Mouse (Mus musculus) MN1 (cell line): Measurements from ENCODE around the gene Sh3pxd2b.

Experiments
- DNase-seq: peaks from one replicate; pipeline ENCODE4 v3.0.0-alpha.2; 2016; ENCODE audit warnings: low spot score

Gene Sh3pxd2b

GRCm38 (mm10) chr11:32347607-32348432 is at the start of gene Sh3pxd2b:
Sh3pxd2b (plus strand) TSS chr11:32347820.
- peak; percentile 78 for DNase-seq

DNA sequence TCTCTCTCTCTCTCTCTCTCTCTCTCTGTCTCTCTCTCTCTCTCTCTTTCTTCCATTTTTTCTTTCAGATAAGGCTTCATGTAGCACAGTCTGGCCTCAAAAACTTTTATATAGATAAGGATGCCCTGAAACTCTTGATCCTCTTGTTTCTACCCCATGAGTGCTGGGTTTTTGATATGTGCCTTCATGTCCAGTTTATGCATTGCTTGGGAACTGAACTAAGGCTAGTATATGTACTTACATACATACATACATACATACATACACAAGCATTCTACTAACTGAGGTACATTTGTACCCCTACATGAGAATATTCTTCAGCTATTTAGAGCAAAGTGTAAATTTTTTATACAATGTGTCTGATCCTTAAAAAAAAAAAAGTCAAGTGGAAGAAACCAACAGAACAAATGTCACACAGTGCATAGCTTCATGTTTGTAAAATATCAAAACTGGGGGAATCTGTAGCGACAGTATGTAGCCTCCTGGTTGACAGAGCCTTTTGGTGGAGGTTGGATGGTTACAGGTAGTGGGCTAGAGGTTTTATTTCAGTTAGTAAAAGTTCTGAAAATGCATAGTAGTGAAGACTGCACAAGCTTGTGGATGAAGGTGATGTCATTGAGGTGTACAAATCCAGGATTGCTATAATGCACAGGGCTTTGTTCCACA is 49.6 kb upstream of the Sh3pxd2b start:
- DNase-seq, result no peak

GRCm38 (mm10) chr11:32298532-32298918 is 49.1 kb upstream of the Sh3pxd2b start:
- no peak for DNase-seq

GRCm38 (mm10) chr11:32299865-32300264 is 47.8 kb upstream of the Sh3pxd2b start, which contains the start of gene Hbq1a:
Hbq1a (plus strand) TSS chr11:32300069.
- DNase-seq, result peak; percentile 40

- peak; percentile 38 for DNase-seq
Observed at GRCm38 (mm10) chr11:32300279-32301267, 47.0 kb upstream of the Sh3pxd2b start.

DNA sequence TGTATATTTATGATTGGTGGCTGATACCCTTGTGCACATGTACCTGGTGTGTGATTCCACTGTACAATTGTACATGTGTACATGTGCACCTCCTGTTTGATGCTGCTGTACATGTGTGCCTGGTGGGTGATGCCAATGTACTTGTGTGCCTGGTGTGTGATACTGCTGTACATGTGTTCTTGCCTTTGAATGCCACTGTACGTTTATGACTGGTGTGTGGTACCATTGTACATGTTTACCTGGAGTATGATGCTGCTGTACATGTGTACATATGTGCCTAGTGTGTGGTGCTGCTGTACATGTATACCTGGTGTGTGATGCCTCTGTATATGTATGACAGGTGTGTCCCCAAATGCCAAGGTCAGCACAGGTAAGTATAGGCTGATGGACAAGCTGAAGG is 46.1 kb upstream of the Sh3pxd2b start:
- DNase-seq, result no peak

GRCm38 (mm10) chr11:32302824-32303419 is 44.7 kb upstream of the Sh3pxd2b start:
- peak; percentile 33 for DNase-seq

- no peak for DNase-seq
Observed at GRCm38 (mm10) chr11:32303455-32303854, 44.2 kb upstream of the Sh3pxd2b start.

- no peak for DNase-seq
Observed at GRCm38 (mm10) chr11:32307006-32307405, 40.6 kb upstream of the Sh3pxd2b start.

DNA sequence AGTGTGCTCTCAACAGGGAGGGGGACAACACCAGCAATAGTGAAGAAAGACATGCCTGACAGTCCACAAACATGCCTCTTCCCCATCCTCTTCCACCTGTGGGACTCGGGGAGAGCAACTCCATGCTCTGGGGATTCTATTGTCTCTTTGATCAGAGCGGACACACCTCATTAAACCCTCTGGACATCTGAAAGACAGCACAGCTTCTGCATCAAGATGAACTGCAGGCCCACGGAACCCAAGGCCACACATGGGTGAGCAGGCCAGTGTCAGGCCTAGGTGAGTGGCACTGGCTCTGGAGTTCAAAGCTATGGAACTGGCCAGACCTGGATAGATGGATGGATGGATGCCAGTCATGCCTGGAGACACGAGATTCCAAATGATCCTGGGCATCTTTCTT is 38.2 kb upstream of the Sh3pxd2b start:
- DNase-seq, result no peak

DNA sequence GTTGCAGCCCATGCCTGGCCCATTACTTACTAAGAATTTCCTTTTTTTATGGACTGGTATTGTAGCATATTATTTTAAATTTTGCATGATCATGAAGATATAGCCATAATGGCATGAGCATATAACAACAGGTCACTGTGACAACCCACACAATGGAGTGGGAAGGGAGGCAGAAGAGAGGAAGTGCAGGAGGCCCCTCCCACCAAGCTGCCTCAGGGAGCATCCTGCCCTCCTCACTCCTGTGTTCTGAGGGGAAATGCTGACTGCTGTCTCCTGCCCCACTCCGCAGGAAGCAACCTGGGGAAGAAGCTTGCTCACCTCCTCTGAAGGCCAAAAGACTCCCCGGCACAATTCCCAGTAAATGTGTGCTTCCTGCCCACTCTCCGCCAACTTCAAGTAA is 37.7 kb upstream of the Sh3pxd2b start:
- DNase-seq, result no peak

- no peak for DNase-seq
Observed at GRCm38 (mm10) chr11:32316009-32316408, 31.6 kb upstream of the Sh3pxd2b start.

DNA sequence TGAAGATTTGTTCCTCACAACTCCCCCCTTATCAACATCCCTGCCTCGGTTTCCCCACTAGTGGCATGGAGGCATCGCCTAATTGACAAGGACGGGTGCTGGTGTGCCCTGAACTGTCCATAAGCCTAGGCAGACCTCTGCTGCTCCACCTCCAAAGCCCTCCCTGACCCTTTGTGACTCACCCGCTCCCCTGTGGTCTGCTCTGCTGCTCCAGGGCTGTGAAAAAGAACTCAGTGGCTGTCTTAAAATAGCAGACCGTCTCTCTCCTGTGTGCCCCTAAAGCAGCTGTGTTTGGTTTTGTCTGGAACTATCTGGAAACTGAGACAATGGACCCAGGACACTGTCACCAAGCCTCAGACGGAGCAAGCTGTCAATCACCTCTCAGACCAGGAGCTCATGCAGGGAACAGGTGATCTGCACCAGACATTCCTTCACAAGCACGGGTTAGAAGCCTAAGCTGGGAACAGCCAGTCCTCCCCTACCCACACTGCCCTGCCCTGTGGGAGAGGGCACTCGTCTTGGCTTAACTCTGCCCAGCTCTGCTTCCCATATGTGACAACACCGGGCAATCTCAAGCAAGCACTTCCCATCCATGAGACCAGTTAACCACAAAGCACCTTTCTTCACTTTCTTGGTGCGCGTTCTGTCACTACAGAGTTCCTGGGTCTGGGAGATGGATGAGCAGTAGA is 27.0 kb upstream of the Sh3pxd2b start:
- DNase-seq, result no peak

DNA sequence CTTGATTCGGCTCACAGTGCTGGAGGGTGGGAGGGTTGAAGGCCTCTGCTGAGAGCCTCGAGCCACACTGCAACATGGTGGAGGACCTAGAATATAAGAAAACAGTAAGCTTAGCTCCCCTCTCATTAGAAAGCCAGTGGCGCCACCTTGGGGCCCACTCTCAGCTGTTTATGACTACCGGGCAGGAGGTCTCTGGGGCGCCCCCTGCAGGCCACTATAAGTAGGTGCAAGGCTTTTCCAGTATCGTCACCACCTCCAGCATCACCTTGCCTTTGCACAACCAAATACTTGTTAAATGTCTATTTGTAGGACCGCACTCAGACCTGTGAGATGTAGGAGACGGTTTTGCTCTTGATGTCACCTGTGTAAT is 26.4 kb upstream of the Sh3pxd2b start:
- peak; percentile 89 for DNase-seq

GRCm38 (mm10) chr11:32324609-32325008 is 23.0 kb upstream of the Sh3pxd2b start:
- peak; percentile 83 for DNase-seq

DNA sequence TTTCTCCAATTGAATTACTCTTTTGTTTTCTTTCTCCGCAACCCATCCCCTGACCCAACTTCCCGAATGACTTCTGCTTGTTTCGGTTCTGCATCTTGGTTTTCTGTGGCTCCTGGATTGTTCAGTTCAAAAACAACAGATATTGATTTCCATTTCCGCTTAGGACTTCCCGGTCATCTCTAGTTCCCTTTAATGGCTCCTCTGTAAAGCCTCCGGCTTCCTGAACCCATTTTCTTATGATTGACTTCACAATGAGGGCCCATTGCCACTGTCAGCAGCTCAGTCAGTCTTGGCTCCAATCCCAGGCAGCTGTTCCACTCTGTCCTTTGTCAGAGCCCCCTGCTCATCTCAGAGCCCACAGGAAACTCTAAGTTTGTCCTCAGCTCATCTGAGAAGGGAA is 16.5 kb upstream of the Sh3pxd2b start:
- DNase-seq, result no peak

DNA sequence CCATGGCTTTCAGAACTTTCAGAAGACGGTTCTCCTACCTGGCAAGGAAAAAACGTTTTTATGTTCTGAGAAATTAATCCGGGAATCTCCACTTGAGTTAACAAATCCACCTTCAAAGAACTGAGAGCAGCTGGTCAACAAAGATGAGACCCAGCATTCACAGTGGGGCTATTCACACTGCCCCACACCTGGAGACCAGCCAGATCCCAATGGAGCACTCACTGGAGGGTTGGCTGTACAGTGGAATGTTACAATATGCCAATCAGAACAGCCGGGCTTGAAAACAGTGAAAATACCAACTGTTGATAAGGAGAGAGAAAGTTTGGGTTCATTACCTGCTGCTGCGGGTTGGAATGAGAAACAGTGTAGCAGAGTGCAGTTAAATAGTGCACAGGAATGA is 15.8 kb upstream of the Sh3pxd2b start:
- no peak for DNase-seq

DNA sequence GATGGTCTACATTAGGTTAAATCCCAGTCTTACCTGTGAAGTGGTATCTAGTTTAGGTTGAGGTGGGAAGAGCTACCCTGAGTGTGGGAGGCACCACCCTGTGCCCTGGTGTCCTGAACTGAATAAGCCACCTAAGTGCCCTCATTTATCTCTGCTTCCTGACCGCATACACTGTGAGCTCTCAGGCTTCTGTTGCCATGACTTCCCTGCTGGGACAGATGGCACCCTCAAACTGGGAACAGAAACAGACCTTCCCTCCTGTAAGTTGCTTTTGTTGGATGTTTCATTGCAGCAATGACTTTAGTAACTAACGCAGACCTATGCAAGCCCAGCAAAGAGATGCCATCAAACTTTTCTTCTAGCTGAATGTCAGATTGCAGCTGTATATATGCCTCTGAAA is 14.4 kb upstream of the Sh3pxd2b start:
- DNase-seq, result no peak

GRCm38 (mm10) chr11:32336435-32336907 is 11.1 kb upstream of the Sh3pxd2b start:
- no peak for DNase-seq

- no peak for DNase-seq
Observed at GRCm38 (mm10) chr11:32339131-32339531, 8.5 kb upstream of the Sh3pxd2b start.
